Mouse (Mus musculus) E14TG2a.4 (cell line): ENCODE results near the gene Gm7247.

Source experiments
- CTCF ChIP-seq: conservative IDR thresholded peaks from 2 replicates; pipeline ENCODE4 v1.5.1; 2014; ENCODE audit warnings: low read length
- NANOG ChIP-seq: IDR thresholded peaks from 2 replicates; pipeline ENCODE4 v1.6.1; 2014; ENCODE audit warnings: borderline replicate concordance, low read length, mixed read lengths
- POU5F1 ChIP-seq: IDR thresholded peaks from 2 replicates; pipeline ENCODE4 v1.6.1; 2014; ENCODE audit warnings: low read length, borderline replicate concordance

GRCm38 (mm10) chr14:51434546-51434945 lies 73.0 kb downstream of the Gm7247 start:
- TF ChIP-seq CTCF (no peak), POU5F1 (no peak), NANOG (no peak)
